Mouse (Mus musculus): ENCODE data around the gene Stxbp6. TPM values are rescaled to one million over a fixed set of nuclear protein-coding genes. Genes with fewer than 3 reads are reported as not detected.

Gene Stxbp6
- total RNA-seq, 2 experiments from 2014 or later, result 27.1 to 27.3 TPM

DNA sequence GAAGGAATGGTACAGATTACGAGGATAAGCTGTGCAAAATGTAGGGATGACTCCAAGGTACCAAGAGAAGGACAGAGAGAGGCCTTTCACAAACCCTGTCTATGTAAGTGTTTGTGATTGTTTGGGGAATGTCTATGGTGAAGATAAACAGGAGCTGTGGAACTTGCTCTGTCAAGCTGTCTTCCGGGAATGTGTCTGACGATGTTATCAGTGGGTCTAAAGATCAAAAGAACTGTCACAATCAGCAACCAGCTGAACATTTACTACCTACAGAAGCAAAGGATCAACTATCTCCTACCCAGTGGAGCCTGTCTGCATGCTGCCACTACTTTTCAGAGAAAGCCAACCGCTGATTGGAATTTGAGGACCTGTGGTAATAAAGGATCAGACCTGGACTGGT is 152.3 kb downstream of the Stxbp6 start:
- DNase-seq (ENCODE audit: low spot score in 2 of 2), result no peak

DNA sequence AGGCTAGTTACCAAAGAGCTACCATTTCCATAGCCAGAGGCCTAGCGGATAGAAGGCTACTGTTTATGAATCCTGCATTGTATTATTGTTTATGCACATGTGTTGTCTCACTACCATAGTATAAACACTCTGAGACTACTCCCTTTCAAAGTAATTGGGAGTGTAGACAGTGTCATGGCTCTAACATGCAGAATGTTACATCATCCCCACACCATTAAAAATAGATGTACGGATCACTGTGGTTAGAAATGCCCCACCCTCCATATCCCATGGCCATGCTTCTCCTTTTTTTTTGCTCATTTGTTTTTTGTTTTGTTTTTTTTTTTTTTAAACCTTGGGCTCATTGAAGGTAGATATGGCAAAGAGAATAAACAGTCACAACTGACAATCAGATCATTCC is 154.9 kb downstream of the Stxbp6 start:
- DNase-seq (ENCODE audit: low spot score in 2 of 2), result no peak

DNA sequence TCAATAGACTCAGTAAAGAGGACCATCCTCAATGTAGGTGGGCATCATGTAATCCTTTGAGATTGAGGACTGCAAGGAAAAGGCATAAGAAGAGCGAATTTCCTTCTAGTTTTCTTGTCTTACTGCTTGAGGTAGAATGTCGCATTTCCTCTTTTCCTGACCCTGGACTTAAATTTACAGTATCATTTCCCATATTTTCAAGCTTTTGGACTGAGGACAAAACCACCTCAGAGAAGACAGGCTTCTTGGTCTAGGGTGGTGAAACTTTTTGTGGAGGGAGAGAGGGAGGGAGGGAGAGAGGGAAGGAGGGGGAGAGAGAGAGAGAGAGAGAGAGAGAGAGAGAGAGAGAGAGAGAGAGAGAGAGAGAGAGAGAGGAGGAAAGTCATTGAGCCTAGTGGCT is 155.6 kb downstream of the Stxbp6 start:
- DNase-seq (ENCODE audit: low spot score in 2 of 2), result no peak

DNA sequence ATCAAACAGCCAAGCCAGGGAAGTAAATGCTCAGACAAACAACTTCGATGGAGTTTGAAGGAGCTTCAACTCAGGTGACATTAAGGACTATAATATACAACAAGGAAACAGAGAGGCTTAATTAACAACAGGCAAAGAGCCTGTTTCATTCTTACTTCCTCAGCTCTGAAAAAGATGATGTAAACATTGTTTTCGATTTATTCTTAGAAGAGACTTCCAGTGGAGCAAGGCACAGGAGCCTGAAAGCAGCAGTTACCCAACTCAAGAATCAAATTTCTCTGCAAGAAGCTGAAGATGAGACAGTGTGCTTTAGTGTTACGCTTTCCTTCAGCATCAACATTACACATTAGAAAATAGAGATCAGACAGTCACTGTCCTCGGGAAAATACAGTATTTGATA is 160.7 kb downstream of the Stxbp6 start:
- no peak for DNase-seq (ENCODE audit: low spot score in 2 of 2)

DNA sequence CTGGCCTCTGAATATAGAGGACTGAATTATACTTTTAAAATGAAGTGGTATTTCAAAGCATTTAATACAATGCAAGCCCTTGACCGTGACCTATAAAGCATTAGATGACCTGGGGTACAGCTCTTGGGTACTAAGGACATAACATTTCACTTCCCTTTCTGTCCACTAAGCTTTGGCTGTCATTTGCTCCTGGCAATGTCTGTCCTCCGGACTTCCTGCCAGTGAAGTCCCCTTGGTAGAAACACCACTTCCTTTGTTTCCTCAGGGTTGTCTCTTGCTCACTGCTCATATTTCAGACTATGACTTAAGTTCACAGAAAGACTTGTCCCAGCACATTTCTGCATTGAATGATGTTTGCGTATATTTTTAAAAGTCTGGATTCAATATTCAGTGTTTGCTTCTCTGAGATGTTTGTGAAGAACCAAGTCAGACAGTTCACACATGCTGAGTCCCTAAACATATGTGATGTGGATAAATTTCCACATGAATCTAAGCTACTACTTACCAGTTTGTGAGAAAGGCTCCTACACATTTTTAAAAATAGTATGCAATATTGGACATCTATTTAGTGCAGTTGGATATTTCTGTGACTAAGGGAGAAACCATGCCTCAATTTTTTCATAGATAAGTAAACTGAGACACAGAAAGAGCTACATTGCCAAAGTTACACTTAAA is 166.3 kb downstream of the Stxbp6 start:
- DNase-seq (ENCODE audit: low spot score in 2 of 2), result no peak

DNA sequence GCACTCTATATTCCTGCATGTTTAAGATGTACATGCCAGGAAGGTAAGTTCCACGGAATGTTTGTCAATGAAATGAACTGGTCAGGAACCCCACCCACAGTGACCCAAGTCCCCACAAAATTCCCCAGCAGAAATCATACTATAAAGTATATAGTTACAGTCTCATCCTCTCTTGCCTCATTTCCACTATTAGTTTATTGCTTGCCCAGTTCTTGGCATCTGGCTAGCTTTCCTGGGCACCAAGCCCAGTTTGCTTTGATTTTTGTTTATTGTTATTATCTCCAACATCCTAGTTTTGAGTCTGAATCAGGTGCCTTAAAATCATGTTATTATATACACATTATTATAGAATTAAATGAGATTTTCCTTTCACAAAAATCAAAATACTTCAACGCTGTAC is 168.5 kb downstream of the Stxbp6 start:
- DNase-seq (ENCODE audit: low spot score in 2 of 2), result no peak

DNA sequence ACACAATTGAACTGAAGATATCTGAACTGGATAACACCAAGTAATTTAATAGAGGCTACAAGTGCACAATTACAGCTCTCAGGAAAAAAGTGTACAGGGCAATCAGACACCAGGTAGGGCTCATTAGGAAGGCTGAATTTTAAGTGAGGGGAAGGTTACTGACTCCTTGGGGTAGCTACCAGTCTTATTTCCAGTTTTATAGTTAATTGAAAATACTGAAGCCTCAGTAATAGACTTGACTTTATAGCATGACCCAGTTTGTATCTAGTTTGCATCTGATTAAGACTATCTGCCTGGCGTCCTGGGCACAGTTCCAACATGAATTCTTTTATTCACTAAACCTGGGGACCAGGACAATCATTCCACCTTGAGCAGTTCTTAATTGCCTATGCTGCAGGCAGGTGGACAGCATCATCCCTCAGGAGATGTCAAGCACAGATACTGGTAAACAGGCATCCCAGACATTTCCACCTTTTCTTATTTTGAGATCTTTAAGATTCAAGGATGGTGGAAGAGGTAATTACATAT is 171.2 kb downstream of the Stxbp6 start:
- DNase-seq (ENCODE audit: low spot score in 2 of 2), result no peak

DNA sequence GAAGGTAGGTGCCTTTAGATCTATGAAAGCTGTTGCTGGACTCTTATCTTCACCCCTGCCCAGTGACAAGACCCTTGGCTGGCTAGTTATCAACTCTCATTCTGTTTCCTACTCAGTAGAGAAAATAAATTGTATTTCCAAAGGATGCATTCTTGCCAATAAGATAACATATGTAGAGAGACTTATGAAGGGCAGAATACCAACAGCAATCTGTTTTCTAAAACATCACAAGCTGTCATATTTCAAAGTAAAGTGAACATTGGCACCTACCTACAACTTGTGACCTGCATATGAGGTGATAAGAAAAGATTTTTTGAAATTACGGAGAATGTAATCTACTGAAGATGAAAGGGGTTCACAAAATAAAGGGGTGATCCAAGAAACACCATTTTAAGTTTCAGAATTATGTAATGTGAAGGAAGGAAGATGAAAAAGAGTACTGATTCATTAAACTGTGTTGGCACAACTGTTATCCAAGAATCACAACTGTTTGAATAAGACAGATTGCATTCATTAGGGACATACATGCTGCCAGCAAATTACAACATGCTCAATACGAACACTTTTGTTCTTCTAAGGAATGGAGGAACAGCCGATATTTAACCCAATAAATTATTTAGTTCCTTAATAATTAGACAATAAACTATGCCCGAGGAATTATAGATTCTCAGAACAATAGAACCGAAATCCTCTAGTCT is 175.2 kb downstream of the Stxbp6 start:
- no peak for DNase-seq (ENCODE audit: low spot score in 2 of 2)

DNA sequence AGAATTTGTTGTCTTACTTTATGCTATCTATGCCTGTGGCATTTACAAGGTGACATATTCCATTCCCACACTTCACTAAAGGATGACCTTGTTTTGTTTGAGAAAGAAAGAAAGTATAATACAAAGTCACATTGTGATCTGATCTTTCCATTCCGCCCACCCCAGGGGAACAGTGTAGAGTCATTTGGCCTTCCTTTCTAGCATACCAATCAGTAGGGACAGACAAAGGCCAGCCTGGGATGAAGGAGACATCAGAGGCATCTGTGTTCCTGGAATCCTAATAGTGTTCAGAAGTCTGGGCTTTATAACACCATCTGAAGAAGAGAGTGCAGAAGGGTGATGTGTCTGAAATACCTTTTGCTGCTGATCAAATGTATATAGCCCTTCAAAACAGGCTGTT is 178.0 kb downstream of the Stxbp6 start:
- DNase-seq (ENCODE audit: low spot score in 2 of 2), result no peak

DNA sequence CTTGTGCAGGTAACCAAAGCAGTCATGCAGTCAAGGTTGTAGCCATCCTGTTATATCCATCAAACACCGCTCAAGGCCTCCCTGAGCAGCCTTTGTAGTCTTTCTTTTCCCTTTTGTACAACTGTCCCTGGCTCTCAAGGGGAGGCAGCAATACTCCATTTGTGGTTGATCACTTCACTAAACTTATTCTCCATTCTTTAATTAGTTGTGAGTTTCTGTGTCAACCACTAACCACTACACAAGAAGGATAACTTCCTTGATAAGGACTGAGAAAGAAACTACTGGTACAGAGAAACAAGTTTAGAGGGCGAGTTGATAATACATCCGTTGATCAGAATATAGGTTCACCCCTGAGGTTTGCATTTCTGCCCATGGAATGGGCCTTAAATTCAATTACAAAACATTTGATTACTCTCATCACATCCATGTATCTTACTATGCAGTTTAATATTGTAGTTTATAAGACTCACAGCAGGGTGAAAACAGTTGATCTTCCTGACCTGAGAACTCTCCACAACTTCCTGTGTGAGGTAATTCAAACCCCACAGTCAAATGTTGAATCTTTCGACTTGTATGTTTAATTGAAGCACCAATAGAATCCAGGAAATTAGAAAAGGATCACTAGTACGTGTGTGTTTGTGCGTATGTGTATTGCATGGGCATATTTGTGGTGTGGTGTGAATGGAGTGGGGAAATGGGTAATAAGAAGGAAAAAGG is 184.7 kb downstream of the Stxbp6 start:
- no peak for DNase-seq (ENCODE audit: low spot score in 2 of 2)

DNA sequence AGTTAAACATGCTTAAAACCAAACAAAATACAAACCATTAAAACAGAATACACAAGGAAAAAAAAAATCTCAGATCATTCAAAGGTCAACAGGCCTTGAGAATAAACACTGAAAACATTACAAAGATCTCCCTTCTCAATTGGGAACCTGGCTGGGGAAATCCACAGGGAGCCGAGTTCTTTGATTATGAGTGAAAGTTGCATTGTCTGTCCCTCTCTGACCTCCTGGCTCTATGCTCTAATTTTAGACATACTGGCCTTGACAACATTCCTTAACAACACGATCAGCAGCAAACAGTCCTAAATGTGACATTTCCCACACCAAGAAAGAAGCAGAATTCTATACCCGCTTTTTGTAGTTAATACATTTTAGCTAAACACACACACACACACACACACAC is 187.7 kb downstream of the Stxbp6 start:
- DNase-seq (ENCODE audit: low spot score in 2 of 2), result no peak

DNA sequence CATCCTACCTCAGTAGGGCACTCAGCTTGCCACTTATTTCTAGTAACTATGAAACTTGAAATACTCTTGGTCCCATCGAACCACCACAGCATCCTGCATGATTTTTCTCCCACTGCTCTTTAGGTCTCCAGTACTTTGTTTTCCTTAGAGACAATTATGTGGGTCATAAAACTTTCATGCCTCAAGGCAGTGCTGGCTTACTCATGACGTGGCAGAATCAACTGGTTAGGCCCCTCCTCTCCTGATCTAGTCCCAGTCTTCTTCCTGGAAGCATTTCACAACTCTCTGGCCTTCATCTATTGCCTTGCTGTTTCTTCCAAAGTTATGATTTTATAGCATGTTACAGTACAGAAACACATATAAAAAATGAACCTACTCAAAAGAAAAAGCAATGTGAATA is 201.8 kb downstream of the Stxbp6 start:
- DNase-seq (ENCODE audit: low spot score in 2 of 2), result no peak

DNA sequence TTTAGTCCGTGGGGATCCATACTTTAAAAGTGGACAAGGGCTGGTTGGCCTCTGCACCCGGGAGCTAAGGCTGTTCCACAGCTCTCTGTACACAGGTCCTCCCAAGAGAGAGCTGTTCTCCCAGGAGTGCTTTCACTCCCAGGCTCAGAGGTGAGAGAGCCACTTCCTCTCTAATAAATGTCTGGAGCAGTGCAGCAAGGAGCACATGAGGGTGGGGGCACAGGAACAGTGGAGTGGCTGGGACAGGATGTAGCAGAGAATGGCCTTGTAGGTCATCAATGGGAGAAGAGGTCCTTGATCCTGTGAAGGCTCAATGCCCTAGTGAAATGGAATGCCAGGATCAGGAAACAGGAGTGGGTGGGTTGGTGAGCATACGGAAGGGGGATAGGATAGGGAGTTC is 209.1 kb downstream of the Stxbp6 start:
- no peak for DNase-seq (ENCODE audit: low spot score in 2 of 2)

DNA sequence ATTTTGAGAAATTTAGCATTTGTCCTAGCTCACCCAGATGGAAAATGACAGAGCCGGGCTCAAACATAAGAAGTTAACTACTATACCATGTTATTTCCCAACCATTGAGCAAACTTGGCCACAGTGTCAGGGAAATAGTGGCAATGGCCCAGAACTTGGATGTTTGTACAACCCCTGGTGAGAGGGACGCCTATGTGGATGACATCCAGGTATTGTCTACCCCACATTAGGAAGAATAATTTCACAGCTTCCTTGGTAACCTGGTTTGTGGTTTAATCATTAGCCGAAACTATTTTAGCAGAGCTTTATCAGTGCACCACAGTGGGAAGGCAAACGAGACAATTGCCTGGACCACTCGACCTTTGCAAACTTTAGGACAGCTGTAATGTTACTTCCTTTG is 215.1 kb downstream of the Stxbp6 start:
- no peak for DNase-seq (ENCODE audit: low spot score in 2 of 2)

DNA sequence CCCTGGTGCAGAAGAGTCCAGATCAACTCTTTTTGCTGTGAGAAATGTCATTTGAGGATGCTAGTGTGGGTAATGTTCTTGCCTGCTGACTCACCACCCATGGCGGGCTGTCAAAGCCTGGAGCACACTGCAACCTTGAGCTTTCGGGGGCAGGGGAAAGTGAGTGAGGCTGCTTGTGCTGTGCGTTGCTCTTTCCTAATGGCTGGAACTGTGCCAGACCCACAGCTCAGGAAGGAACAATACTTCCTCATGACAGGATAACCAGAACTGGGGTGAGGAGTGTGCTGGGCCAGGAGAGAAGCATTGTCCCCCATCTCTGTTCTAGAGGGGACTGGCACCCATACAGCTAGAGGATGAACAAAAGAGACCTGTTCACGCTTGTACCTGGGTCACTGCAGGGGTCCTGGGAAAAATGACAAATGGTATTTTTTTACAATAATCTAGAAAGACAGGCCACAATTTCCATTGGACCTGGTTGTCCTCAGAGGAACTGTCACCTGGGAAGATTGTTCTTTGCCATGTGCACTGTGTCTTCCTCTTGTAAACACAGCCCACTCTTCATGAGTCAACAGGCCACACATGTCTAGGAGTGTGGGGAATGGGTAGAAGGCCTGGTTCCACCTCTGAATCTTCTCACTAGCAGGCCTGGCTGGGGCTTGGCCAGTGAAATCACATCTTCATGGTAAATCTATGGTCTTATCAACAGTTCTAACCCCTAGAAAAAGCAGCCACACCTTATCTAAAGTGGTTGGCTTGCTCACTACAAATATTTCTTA is 216.2 kb downstream of the Stxbp6 start:
- DNase-seq (ENCODE audit: low spot score in 2 of 2), result peak; percentile 30 to 71

DNA sequence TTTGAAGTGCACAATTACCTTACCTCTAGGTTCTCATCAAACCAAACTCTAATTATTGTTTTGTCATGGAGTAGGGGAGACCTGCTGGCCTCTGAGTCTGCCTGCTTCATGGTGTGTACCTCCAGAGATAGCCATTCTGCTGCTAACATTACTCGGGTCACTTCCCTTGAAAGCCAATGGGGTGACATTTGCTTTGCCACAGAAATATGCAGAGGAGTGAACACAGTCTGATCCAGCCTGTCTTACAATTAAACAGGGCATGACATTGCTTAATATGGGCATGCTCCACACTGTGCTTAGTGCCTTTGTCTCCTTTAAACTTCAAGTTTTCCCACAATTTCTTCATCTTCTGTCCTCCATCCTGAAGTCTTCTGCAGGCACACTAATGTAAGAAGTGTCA is 222.5 kb downstream of the Stxbp6 start:
- DNase-seq (ENCODE audit: low spot score in 2 of 2), result no peak

DNA sequence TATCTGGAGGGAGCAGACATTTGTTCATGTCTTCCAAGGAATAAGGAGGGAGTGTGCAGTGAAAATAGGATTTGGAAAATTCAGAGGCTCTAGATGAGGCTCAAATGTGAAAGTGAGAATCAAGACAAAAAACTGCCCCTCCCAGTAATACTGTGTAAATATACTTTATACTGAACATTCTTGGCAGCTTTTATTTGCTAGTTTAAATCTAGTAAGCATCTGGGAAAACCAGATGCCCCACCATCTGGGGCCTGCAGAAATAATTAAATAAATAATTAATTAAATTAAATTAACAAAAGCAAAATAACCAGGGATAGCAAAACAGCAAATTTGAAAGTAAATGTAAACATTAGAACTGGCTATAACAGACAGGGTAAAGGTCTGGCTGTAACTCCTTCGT is 224.0 kb downstream of the Stxbp6 start:
- no peak for DNase-seq (ENCODE audit: low spot score in 2 of 2)

DNA sequence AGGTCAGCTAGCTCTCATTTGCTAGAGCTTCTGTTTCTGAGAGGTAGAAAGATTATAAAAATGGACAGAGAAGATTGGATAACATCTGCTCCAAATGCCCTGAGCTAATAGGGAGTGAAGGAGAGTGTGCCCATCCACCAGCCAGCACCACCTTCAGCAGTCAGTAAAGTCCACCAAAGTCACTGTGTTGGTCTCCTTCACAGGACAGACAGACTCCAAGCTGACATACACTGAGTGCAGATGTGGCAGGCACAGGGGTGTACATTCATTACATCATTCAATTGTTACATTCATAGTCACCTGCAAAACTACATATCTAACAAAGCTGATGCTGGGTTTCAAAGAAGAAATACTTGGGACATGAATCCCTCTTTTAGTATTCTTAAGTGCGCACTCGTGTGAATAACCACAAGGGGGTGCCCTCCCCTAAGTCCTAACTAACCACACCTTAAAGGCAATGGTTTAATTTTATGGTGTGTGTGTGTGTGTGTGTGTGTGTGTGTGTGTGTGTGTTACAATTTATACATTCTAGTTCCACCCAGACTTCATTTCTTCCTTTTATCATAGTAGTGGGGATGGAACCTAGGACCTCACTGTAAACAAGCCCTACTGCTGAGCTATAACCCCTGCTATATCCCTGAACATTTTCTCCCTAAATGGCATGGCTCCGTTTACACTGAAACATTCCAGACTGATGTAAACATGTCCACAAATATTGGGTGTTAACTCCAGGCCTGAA is 225.9 kb downstream of the Stxbp6 start:
- peak in 1 of 2 experiments; percentile 5 for DNase-seq (ENCODE audit: low spot score in 2 of 2)

DNA sequence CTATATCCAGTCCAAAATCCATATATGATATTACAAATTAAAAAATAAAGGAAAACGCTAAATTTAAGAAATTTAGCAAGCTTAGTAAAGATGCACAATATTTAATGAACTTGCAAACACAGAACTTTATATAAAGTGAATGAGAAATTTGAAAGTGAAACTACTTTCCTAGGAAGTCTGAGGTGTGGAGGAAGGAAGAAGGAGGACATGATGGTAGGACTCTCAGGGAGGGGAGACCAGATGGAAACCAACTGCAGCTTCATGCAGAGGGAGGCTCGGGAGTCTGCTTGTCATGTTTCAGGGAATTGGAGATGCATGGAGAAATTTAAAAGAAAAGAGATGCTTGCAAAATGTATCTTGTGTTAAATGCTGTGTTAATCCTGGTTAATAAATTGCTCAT is 233.9 kb downstream of the Stxbp6 start:
- DNase-seq (ENCODE audit: low spot score in 2 of 2), result no peak

DNA sequence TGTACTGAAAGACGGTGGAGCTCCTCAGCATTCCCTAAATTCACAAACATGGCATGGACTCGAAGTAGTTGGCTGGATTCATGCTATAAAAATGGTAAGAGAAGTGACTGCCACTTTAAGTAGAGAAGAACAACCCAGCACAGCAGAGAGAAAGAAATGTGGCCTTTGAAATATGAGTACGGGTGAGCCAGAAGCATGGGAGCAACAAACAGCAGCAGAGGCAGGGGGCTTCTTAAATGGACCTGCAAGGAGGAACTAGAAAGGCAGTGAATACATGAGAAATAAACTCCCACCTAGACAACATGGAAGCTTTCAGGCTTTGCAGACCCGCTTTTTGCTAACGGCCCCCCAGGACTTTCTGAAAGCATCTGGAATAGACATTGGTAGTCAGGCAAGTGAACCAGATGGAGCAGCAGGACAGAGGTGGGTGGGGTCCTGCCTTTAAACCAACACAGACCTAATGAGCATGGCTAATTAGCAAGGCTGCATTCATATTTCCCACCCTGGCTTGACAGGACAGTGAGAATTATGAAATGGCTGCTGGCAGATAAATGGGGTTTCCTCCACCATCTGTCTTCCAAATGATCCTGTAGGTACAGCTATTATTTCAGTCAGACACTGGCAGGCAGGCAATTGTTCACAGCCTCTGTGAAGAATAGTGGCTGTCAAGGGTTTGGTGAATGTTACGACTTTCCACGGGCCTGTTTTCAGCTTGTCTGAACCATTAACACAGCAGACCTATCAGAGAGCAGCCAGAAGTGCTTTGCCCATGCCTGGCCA is 234.7 kb downstream of the Stxbp6 start:
- no peak for DNase-seq (ENCODE audit: low spot score in 2 of 2)
